Mouse (Mus musculus) inflammation-experienced regulatory T-cells, adult 16 weeks (primary cell): ENCODE measurements around the gene Mif4gd. TPM values are rescaled to one million over a fixed set of nuclear protein-coding genes. Genes with fewer than 3 reads are reported as not detected.

Experiments used
- polyA plus RNA-seq: library from polyadenylated mRNA; unstranded; fragments of 100-300 nt; shearing (Covaris generic); gene quantifications from one replicate; pipeline ENCODE4 v1.2.1, GENCODE M21; 2017

The Mif4gd gene
- 228 TPM for polyA plus RNA-seq

GRCm38 (mm10) chr11:115612410-115613137, at the start of gene Mif4gd:
Mif4gd (minus strand) TSS chr11:115612969.

GRCm38 (mm10) chr11:115627705-115628464, 15.1 kb upstream of the Mif4gd start, which contains the start of gene Slc25a19:
Slc25a19 (minus strand) TSS chr11:115628295.

GRCm38 (mm10) chr11:115603476-115604303, 9.1 kb downstream of the Mif4gd start, which contains the start of the genes Mrps7 and Gga3:
Mrps7 (plus strand) TSS chr11:115603925.
Gga3 (minus strand) TSS chr11:115604051.

DNA sequence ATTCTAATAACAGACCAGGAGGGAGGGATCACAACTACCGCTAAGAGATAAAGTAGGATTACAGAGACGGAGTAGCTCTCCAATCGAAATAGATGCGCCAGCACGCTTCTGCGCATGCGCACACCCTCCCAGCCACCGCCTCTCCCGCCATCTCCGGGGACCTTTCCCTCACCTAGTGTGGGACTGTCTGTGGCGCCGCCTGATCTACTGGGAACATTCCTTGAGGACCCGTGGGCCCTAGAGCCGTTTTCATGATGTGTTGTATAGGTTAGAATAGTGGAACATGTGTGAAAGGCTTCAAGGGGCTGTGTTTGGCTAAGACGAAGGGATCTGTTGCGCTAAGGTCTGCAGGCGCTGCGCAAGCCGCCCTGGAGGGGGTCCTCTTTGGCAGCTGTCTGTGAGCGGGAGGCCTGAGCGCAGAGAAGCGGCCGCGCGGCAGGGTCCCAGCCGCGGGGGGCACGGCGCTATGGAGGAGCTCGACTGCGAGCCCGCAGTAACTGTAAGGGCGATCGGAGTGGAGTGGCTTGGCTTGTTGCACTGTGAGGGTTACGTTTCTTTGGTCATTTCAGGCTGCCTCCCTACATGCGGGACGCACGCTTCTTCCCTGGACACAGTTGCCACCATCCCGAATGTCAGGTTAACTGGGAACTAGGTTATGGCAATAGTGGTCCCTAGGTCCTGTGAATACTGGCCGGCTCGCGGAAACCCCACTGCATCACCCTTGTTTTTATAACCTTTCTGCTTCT, 48.5 kb downstream of the Mif4gd start, which contains the start of gene Nup85:
Gene Nup85 (plus strand): TSS at position 371 of the 746 bp plus-strand sequence.

Other genes with a start within 250 kb of the Mif4gd start
- 8.4 TPM for gene Hid1, start 245.2 kb downstream of the Mif4gd start, polyA plus RNA-seq
- gene Cdr2l, start 231.1 kb downstream of the Mif4gd start, polyA plus RNA-seq, result not detected
- gene Mrpl58, start 209.2 kb downstream of the Mif4gd start, polyA plus RNA-seq, result 162 TPM
- 711 TPM for gene Atp5h, start 193.0 kb downstream of the Mif4gd start, polyA plus RNA-seq
- 4.6 TPM for gene Kctd2, start 192.8 kb downstream of the Mif4gd start, polyA plus RNA-seq
- gene Trim80, start 172.4 kb downstream of the Mif4gd start, polyA plus RNA-seq, result not detected
- gene Slc16a5, start 150.5 kb downstream of the Mif4gd start, polyA plus RNA-seq, result 11.0 TPM
- gene Armc7, start 137.3 kb downstream of the Mif4gd start, polyA plus RNA-seq, result 120 TPM
- 367 TPM for gene Nt5c, start 121.1 kb downstream of the Mif4gd start, polyA plus RNA-seq
- 685 TPM for gene Jpt1, start 98.6 kb downstream of the Mif4gd start, polyA plus RNA-seq
- gene Sumo2, start 76.7 kb downstream of the Mif4gd start, polyA plus RNA-seq, result 796 TPM
- 102 TPM for gene Nup85, start 48.5 kb downstream of the Mif4gd start, polyA plus RNA-seq
- gene Mrps7, start 9.0 kb downstream of the Mif4gd start, polyA plus RNA-seq, result 71.9 TPM
- 67.8 TPM for gene Gga3, start 8.9 kb downstream of the Mif4gd start, polyA plus RNA-seq
- gene Slc25a19, start 15.3 kb upstream of the Mif4gd start, polyA plus RNA-seq, result 86.8 TPM
- 12.8 TPM for gene Grb2, start 95.6 kb upstream of the Mif4gd start, polyA plus RNA-seq
- gene Tmem94, start 152.5 kb upstream of the Mif4gd start, polyA plus RNA-seq, result 42.6 TPM
- gene Caskin2, start 200.7 kb upstream of the Mif4gd start, polyA plus RNA-seq, result 4.2 TPM
- 25.6 TPM for gene Tsen54, start 201.8 kb upstream of the Mif4gd start, polyA plus RNA-seq
- gene Llgl2, start 211.1 kb upstream of the Mif4gd start, polyA plus RNA-seq, result 39.3 TPM
- gene Myo15b, start 245.4 kb upstream of the Mif4gd start, polyA plus RNA-seq, result not detected